Mouse (Mus musculus): Measurements from ENCODE around the gene Kif5a. TPM values are rescaled to one million over a fixed set of nuclear protein-coding genes. Genes with fewer than 3 reads are reported as not detected.
A peak's percentile ranks its signal among the peaks of the same experiment; 100 is the strongest.

The Kif5a gene
- polyA plus RNA-seq, 1 experiment from 2014 or later, result 7.8 TPM

GRCm38 (mm10) chr10:127179871-127180694, 83.1 kb downstream of the Kif5a start, which contains the start of gene Slc26a10:
Gene Slc26a10, minus strand, starts transcription at chr10:127180645.
- peak within 1 kb of the TSS; percentile 14; the same call in 1 of the 2 replicates for H3K4me2 ChIP-seq (replicated peaks; ENCODE audit: low read depth, low read length)
- ATAC-seq (ENCODE audit: insufficient number of reproducible peaks, insufficient read depth, low FRiP score, low read depth), result no peak
- no peak within 1 kb of the TSS for H3K27ac ChIP-seq (ENCODE audit: low read length)
- peaks cover 19% of the 10 kb centered on the region; the same call in 1 of the 2 replicates for H3K4me1 ChIP-seq (ENCODE audit: control insufficient read depth, insufficient read depth, low read length)
- H3K27me3 ChIP-seq (ENCODE audit: control insufficient read depth, insufficient read depth, low read length), result peaks cover 22% of the 10 kb centered on the region
- H3K4me3 ChIP-seq (ENCODE audit: low read depth, low read length), result peak within 1 kb of the TSS; percentile 6; the same call in 1 of the 2 replicates
- peaks cover 10% of the 10 kb centered on the region; the same call in 1 of the 2 replicates for H3K36me3 ChIP-seq (ENCODE audit: control insufficient read depth, insufficient read depth, low read length)
- 3% methylated on average over 34 of the region's 34 CpGs for WGBS
- no peak within 1 kb of the TSS for H3K9ac ChIP-seq (replicated peaks; ENCODE audit: low read depth, low read length)
- no peaks in the 10 kb centered on the region for H3K9me3 ChIP-seq (ENCODE audit: control insufficient read depth, low read depth, low read length)

GRCm38 (mm10) chr10:127178286-127179027, 84.7 kb downstream of the Kif5a start:
- Histone ChIP-seq H3K4me3 (ENCODE audit: low read depth, low read length) (peak overlapping the region; percentile 16), H3K4me1 (ENCODE audit: control insufficient read depth, insufficient read depth, low read length) (peaks cover 19% of the 10 kb centered on the region; the same call in 1 of the 2 replicates), H3K27me3 (ENCODE audit: control insufficient read depth, insufficient read depth, low read length) (peaks cover 22% of the 10 kb centered on the region), H3K9me3 (ENCODE audit: control insufficient read depth, low read depth, low read length) (no peaks in the 10 kb centered on the region), H3K9ac (replicated peaks; ENCODE audit: low read depth, low read length) (no peak overlapping the region), H3K36me3 (ENCODE audit: control insufficient read depth, insufficient read depth, low read length) (peaks cover 8% of the 10 kb centered on the region; the same call in 1 of the 2 replicates), H3K27ac (ENCODE audit: low read length) (no peak overlapping the region), H3K4me2 (replicated peaks; ENCODE audit: low read depth, low read length) (peak overlapping the region; percentile 46)
- 4% methylated on average over 41 of the region's 41 CpGs for WGBS
- no peak for ATAC-seq (ENCODE audit: insufficient number of reproducible peaks, insufficient read depth, low FRiP score, low read depth)

GRCm38 (mm10) chr10:127177719-127178118, 85.4 kb downstream of the Kif5a start:
- H3K27me3 ChIP-seq (ENCODE audit: control insufficient read depth, insufficient read depth, low read length), result peaks cover 22% of the 10 kb centered on the region
- H3K4me2 ChIP-seq (replicated peaks; ENCODE audit: low read depth, low read length), result peak overlapping the region; percentile 46
- peak overlapping the region; percentile 16 for H3K4me3 ChIP-seq (ENCODE audit: low read depth, low read length)
- H3K9me3 ChIP-seq (ENCODE audit: control insufficient read depth, low read depth, low read length), result no peaks in the 10 kb centered on the region
- ATAC-seq (ENCODE audit: insufficient number of reproducible peaks, insufficient read depth, low FRiP score, low read depth), result peak; percentile 56; the same call in 1 of the 2 replicates
- no peak overlapping the region for H3K27ac ChIP-seq (ENCODE audit: low read length)
- H3K4me1 ChIP-seq (ENCODE audit: control insufficient read depth, insufficient read depth, low read length), result peaks cover 19% of the 10 kb centered on the region; the same call in 1 of the 2 replicates
- H3K36me3 ChIP-seq (ENCODE audit: control insufficient read depth, insufficient read depth, low read length), result peaks cover 5% of the 10 kb centered on the region; the same call in 1 of the 2 replicates
- H3K9ac ChIP-seq (replicated peaks; ENCODE audit: low read depth, low read length), result no peak overlapping the region
- WGBS, result under 1% methylated on average over 23 of the region's 23 CpGs

- H3K4me2 ChIP-seq (replicated peaks; ENCODE audit: low read depth, low read length), result peak overlapping the region; percentile 46; the same call in 1 of the 2 replicates
- H3K27ac ChIP-seq (ENCODE audit: low read length), result no peak overlapping the region
- no peaks in the 10 kb centered on the region for H3K9me3 ChIP-seq (ENCODE audit: control insufficient read depth, low read depth, low read length)
- WGBS, result 22% methylated on average over 9 of the region's 9 CpGs
- H3K9ac ChIP-seq (replicated peaks; ENCODE audit: low read depth, low read length), result no peak overlapping the region
- H3K36me3 ChIP-seq (ENCODE audit: control insufficient read depth, insufficient read depth, low read length), result no peaks in the 10 kb centered on the region; the same call in 1 of the 2 replicates
- no peak overlapping the region for H3K4me3 ChIP-seq (ENCODE audit: low read depth, low read length)
- ATAC-seq (ENCODE audit: insufficient number of reproducible peaks, insufficient read depth, low FRiP score, low read depth), result no peak
- peaks cover 22% of the 10 kb centered on the region for H3K27me3 ChIP-seq (ENCODE audit: control insufficient read depth, insufficient read depth, low read length)
- H3K4me1 ChIP-seq (ENCODE audit: control insufficient read depth, insufficient read depth, low read length), result peaks cover 19% of the 10 kb centered on the region; the same call in 1 of the 2 replicates
Observed at GRCm38 (mm10) chr10:127177235-127177634, 85.9 kb downstream of the Kif5a start.

- H3K4me3 ChIP-seq (ENCODE audit: low read depth, low read length), result no peak overlapping the region
- no peak overlapping the region for H3K4me2 ChIP-seq (replicated peaks; ENCODE audit: low read depth, low read length)
- WGBS, result 10% methylated on average over 7 of the region's 7 CpGs
- H3K4me1 ChIP-seq (ENCODE audit: control insufficient read depth, insufficient read depth, low read length), result peaks cover 19% of the 10 kb centered on the region; the same call in 1 of the 2 replicates
- peaks cover 22% of the 10 kb centered on the region for H3K27me3 ChIP-seq (ENCODE audit: control insufficient read depth, insufficient read depth, low read length)
- no peak overlapping the region for H3K9ac ChIP-seq (replicated peaks; ENCODE audit: low read depth, low read length)
- no peak overlapping the region for H3K27ac ChIP-seq (ENCODE audit: low read length)
- no peak for ATAC-seq (ENCODE audit: insufficient number of reproducible peaks, insufficient read depth, low FRiP score, low read depth)
- H3K36me3 ChIP-seq (ENCODE audit: control insufficient read depth, insufficient read depth, low read length), result no peaks in the 10 kb centered on the region
- no peaks in the 10 kb centered on the region for H3K9me3 ChIP-seq (ENCODE audit: control insufficient read depth, low read depth, low read length)
Observed at GRCm38 (mm10) chr10:127176756-127177155, 86.4 kb downstream of the Kif5a start.

GRCm38 (mm10) chr10:127176228-127176627, 86.9 kb downstream of the Kif5a start:
- Histone ChIP-seq H3K36me3 (ENCODE audit: control insufficient read depth, insufficient read depth, low read length) (no peaks in the 10 kb centered on the region), H3K4me2 (replicated peaks; ENCODE audit: low read depth, low read length) (no peak overlapping the region), H3K9ac (replicated peaks; ENCODE audit: low read depth, low read length) (no peak overlapping the region), H3K4me3 (ENCODE audit: low read depth, low read length) (no peak overlapping the region), H3K9me3 (ENCODE audit: control insufficient read depth, low read depth, low read length) (no peaks in the 10 kb centered on the region), H3K27me3 (ENCODE audit: control insufficient read depth, insufficient read depth, low read length) (peaks cover 22% of the 10 kb centered on the region), H3K4me1 (ENCODE audit: control insufficient read depth, insufficient read depth, low read length) (peaks cover 19% of the 10 kb centered on the region; the same call in 1 of the 2 replicates), H3K27ac (ENCODE audit: low read length) (no peak overlapping the region)
- 39% methylated on average over 3 of the region's 3 CpGs for WGBS
- no peak for ATAC-seq (ENCODE audit: insufficient number of reproducible peaks, insufficient read depth, low FRiP score, low read depth)

Other genes starting within 250 kb of the Kif5a start
- gene Tsfm, start 232.5 kb downstream of the Kif5a start, polyA plus RNA-seq (2014; fragmentation: Nextera tagmentation; extraction: Ambion mirVana), result 78.6 and 83.7 TPM in 2 replicates
- gene Mettl1, start 221.9 kb downstream of the Kif5a start, polyA plus RNA-seq (2014; fragmentation: Nextera tagmentation; extraction: Ambion mirVana), result 65.5 and 70.6 TPM in 2 replicates
- 0.80 and 1.1 TPM in 2 replicates for gene Eef1akmt3, start 221.8 kb downstream of the Kif5a start, polyA plus RNA-seq (2014; fragmentation: Nextera tagmentation; extraction: Ambion mirVana)
- 0.13 and 0.18 TPM in 2 replicates for gene Cyp27b1, start 215.1 kb downstream of the Kif5a start, polyA plus RNA-seq (2014; fragmentation: Nextera tagmentation; extraction: Ambion mirVana)
- 2.0 and 2.3 TPM in 2 replicates for gene March9, start 203.2 kb downstream of the Kif5a start, polyA plus RNA-seq (2014; fragmentation: Nextera tagmentation; extraction: Ambion mirVana)
- 1,788 and 1,817 TPM in 2 replicates for gene Cdk4, start 199.8 kb downstream of the Kif5a start, polyA plus RNA-seq (2014; fragmentation: Nextera tagmentation; extraction: Ambion mirVana)
- 124 and 141 TPM in 2 replicates for gene Tspan31, start 193.1 kb downstream of the Kif5a start, polyA plus RNA-seq (2014; fragmentation: Nextera tagmentation; extraction: Ambion mirVana)
- 0.27 and 0.56 TPM in 2 replicates for gene Agap2, start 188.1 kb downstream of the Kif5a start, polyA plus RNA-seq (2014; fragmentation: Nextera tagmentation; extraction: Ambion mirVana)
- gene Os9, start 142.2 kb downstream of the Kif5a start, polyA plus RNA-seq (2014; fragmentation: Nextera tagmentation; extraction: Ambion mirVana), result 47.8 and 52.7 TPM in 2 replicates
- 27.7 and 29.4 TPM in 2 replicates for gene B4galnt1, start 98.1 kb downstream of the Kif5a start, polyA plus RNA-seq (2014; fragmentation: Nextera tagmentation; extraction: Ambion mirVana)
- gene Slc26a10, start 82.7 kb downstream of the Kif5a start, polyA plus RNA-seq (2014; fragmentation: Nextera tagmentation; extraction: Ambion mirVana), result 0.34 and 0.82 TPM in 2 replicates
- 64.0 and 71.1 TPM in 2 replicates for gene Arhgef25, start 73.3 kb downstream of the Kif5a start, polyA plus RNA-seq (2014; fragmentation: Nextera tagmentation; extraction: Ambion mirVana)
- 123 and 125 TPM in 2 replicates for gene Dtx3, start 67.6 kb downstream of the Kif5a start, polyA plus RNA-seq (2014; fragmentation: Nextera tagmentation; extraction: Ambion mirVana)
- gene Pip4k2c, start 51.8 kb downstream of the Kif5a start, polyA plus RNA-seq (2014; fragmentation: Nextera tagmentation; extraction: Ambion mirVana), result 22.7 and 22.9 TPM in 2 replicates
- gene Dctn2, start 3.0 kb upstream of the Kif5a start, polyA plus RNA-seq (2014; fragmentation: Nextera tagmentation; extraction: Ambion mirVana), result 161 and 177 TPM in 2 replicates
- gene Mbd6, start 25.7 kb upstream of the Kif5a start, polyA plus RNA-seq (2014; fragmentation: Nextera tagmentation; extraction: Ambion mirVana), result 22.2 and 23.2 TPM in 2 replicates
- 96.9 and 107 TPM in 2 replicates for gene Mars, start 48.4 kb upstream of the Kif5a start, polyA plus RNA-seq (2014; fragmentation: Nextera tagmentation; extraction: Ambion mirVana)
- 3.2 and 3.9 TPM in 2 replicates for gene Arhgap9, start 58.6 kb upstream of the Kif5a start, polyA plus RNA-seq (2014; fragmentation: Nextera tagmentation; extraction: Ambion mirVana)
- 15.5 and 17.6 TPM in 2 replicates for gene Gli1, start 78.6 kb upstream of the Kif5a start, polyA plus RNA-seq (2014; fragmentation: Nextera tagmentation; extraction: Ambion mirVana)
- not detected in 2 replicates for gene Inhbe, start 91.1 kb upstream of the Kif5a start, polyA plus RNA-seq (2014; fragmentation: Nextera tagmentation; extraction: Ambion mirVana)
- 0.35 TPM in 1 of 2 replicates, not detected in the other for gene Inhbc, start 107.1 kb upstream of the Kif5a start, polyA plus RNA-seq (2014; fragmentation: Nextera tagmentation; extraction: Ambion mirVana)
- gene R3hdm2, start 117.0 kb upstream of the Kif5a start, polyA plus RNA-seq (2014; fragmentation: Nextera tagmentation; extraction: Ambion mirVana), result 34.9 and 37.3 TPM in 2 replicates
- 0.32 and 0.48 TPM in 2 replicates for gene Stac3, start 238.3 kb upstream of the Kif5a start, polyA plus RNA-seq (2014; fragmentation: Nextera tagmentation; extraction: Ambion mirVana)